ENCODE assay signal across 19 mouse cellular contexts in genomic region chr9:90827474-90827873, GRCm38 (mm10).
"Had no signal": no experiment of that assay in that cellular context is flagged by ENCODE, and none has a peak within 500 bp of the region (broad histone marks: within the 10 kb centered on the region; RNA-seq: fewer than 3 reads in every experiment).

No protein-coding gene starts in this region.

- H3K36me3 ChIP-seq: liver, embryonic 13.5 days; liver, embryonic 15.5 days; lung, embryonic 15.5 days; midbrain, embryonic 13.5 days; midbrain, embryonic 15.5 days; stomach, embryonic 15.5 days had no signal

- H3K4me1 ChIP-seq: liver, embryonic 13.5 days; liver, embryonic 15.5 days; lung, embryonic 15.5 days; megakaryocyte, embryonic 14.5 days; midbrain, embryonic 15.5 days; stomach, embryonic 15.5 days had no signal

- DNase-seq: liver, embryonic 13.5 days; liver, postnatal 0 days; lung, adult 2 months; lung, postnatal 14 days; lung, postnatal 36 days; right cerebral cortex, postnatal 14 days; thymus, adult 2 months; thymus, postnatal 25 days; thymus, postnatal 4 days had no signal

- H3K27me3 ChIP-seq: liver, embryonic 13.5 days; liver, embryonic 15.5 days; lung, embryonic 15.5 days; megakaryocyte, embryonic 14.5 days; midbrain, embryonic 13.5 days; midbrain, embryonic 15.5 days; stomach, embryonic 15.5 days had no signal

- H3K9ac ChIP-seq: liver, embryonic 13.5 days; liver, embryonic 15.5 days; liver, postnatal 0 days; lung, embryonic 15.5 days; midbrain, embryonic 13.5 days; midbrain, embryonic 15.5 days; stomach, embryonic 15.5 days had no signal

- ATAC-seq: liver, postnatal 0 days; lung, postnatal 0 days; midbrain, embryonic 13.5 days; midbrain, embryonic 15.5 days had no signal

- H3K27ac ChIP-seq: liver, embryonic 13.5 days; liver, embryonic 15.5 days; lung, embryonic 15.5 days; macrophage; midbrain, embryonic 13.5 days; midbrain, embryonic 15.5 days; stomach, embryonic 15.5 days; stomach, postnatal 0 days had no signal

- H3K4me2 ChIP-seq: liver, embryonic 13.5 days; liver, embryonic 15.5 days; lung, embryonic 15.5 days; midbrain, embryonic 11.5 days; midbrain, embryonic 13.5 days; midbrain, embryonic 15.5 days; stomach, embryonic 15.5 days had no signal

- H3K9me3 ChIP-seq: liver, embryonic 13.5 days; liver, embryonic 15.5 days; lung, embryonic 15.5 days; megakaryocyte, embryonic 14.5 days; midbrain, embryonic 13.5 days; midbrain, embryonic 15.5 days; stomach, embryonic 15.5 days had no signal

- H3K4me3 ChIP-seq: liver, embryonic 13.5 days; liver, embryonic 15.5 days; lung, embryonic 15.5 days; megakaryocyte, embryonic 14.5 days; midbrain, embryonic 13.5 days; midbrain, embryonic 15.5 days; stomach, embryonic 15.5 days had no signal
